Mouse (Mus musculus): ENCODE measurements around the gene Aldh1a3. TPM values are rescaled to one million over a fixed set of nuclear protein-coding genes. Genes with fewer than 3 reads are reported as not detected.
A peak's percentile ranks its signal among the peaks of the same experiment; 100 is the strongest.

Gene Aldh1a3
- polyA plus RNA-seq, 1 experiment from 2014 or later, result 1.3 TPM

DNA sequence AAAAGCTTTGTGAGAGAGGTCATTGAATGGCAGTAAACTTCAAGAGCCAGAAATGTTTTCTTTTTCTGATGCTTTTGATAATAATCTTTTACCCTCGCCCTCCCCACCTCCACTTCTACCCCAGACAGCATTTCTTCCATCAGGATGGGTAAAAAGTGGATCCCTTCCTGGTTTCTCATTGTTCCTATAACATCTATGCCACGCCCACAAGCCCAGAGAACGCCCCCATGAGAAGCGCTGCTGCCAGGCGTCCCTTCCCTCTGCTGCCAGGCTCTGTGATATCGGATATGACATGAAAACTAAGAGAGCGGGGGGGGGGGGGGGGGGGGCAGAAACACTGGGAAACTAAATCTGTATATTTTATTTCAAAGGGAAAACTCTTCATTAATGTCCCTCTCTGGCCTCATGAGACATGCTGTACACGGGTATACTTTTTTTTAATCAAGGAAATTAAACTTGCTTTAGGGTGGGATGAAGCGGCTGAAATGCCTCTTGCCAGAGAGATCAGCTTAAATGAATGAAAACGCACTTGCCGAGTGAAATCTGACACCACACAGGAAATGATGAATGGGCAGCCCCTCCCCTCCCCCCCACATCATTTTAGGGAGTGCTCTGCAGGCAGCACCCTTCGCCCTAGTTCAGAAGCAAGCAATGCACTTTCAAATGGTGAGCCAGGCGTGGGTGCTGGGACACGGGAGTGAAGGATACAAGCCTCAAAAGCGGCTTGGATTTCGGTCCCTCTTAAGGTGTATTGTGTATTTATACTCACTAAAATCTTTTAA lies 22.8 kb upstream of the Aldh1a3 start:
- WGBS, result 10% methylated on average over 16 of the region's 16 CpGs
- no peak for ATAC-seq (ENCODE audit: insufficient number of reproducible peaks, insufficient read depth, low FRiP score, low read depth)
- no peaks in the 10 kb centered on the region for H3K36me3 ChIP-seq (ENCODE audit: control insufficient read depth, insufficient read depth, low read length)
- H3K27me3 ChIP-seq (ENCODE audit: control insufficient read depth, insufficient read depth, low read length), result no peaks in the 10 kb centered on the region
- H3K4me3 ChIP-seq (ENCODE audit: control insufficient read depth in 1 of 2, insufficient read depth in 1 of 2, low read depth in 1 of 2, low read length in 2 of 2), result peak overlapping the region; percentile 16 to 31; a peak in 3 of 4 replicates
- peaks cover 2 to 7% of the 10 kb centered on the region in 2 experiments; a peak in 3 of 4 replicates for H3K4me1 ChIP-seq (ENCODE audit: control insufficient read depth in 2 of 2, insufficient read depth in 2 of 2, low read length in 2 of 2)
- peak overlapping the region; percentile 54 for H3K9ac ChIP-seq (ENCODE audit: low read length)
- no peak overlapping the region for H3K27ac ChIP-seq (replicated peaks in 1 of 2; ENCODE audit: control insufficient read depth in 1 of 2, insufficient read depth in 1 of 2, low read depth in 2 of 2, low read length in 2 of 2)
- no peaks in the 10 kb centered on the region for H3K9me3 ChIP-seq (ENCODE audit: control insufficient read depth, low read length)
- H3K4me2 ChIP-seq (ENCODE audit: low read length), result peak overlapping the region; percentile 69

DNA sequence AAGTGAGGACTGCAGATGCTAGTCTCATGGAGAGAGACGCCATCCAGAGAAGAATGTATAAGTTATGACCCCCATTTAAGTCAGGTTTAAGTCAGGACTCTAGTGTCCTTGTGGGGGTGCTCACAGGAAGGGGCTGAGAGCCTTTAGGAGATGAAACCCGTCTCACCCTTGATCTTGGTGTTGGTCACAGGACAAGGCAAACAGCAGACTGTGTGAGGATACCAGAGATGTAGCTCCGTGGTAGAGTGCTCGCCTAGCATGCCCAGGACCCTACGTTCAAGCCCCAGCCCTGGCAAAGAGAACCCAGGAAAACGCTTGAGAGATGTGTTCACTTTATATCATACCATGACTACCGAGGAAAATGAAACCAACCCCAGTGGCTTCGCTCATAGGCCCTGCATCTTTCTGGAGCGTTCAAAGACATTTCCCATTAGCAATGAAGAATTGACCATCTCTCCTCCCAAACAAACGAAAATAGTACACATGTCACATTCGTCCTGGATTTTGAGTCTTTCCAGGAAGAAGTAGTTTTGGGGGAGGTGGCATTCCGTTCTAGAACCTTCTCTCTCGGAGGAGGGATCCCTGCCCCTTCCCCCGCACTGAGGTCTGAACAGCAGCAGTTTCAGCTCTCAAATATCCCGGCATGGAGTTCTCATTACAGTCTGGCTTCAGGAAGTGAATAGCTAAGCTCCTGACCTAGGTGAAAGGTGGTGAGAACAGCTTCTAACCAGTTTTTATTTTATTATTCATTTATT lies 21.6 kb upstream of the Aldh1a3 start:
- H3K4me2 ChIP-seq (ENCODE audit: low read length), result no peak overlapping the region

DNA sequence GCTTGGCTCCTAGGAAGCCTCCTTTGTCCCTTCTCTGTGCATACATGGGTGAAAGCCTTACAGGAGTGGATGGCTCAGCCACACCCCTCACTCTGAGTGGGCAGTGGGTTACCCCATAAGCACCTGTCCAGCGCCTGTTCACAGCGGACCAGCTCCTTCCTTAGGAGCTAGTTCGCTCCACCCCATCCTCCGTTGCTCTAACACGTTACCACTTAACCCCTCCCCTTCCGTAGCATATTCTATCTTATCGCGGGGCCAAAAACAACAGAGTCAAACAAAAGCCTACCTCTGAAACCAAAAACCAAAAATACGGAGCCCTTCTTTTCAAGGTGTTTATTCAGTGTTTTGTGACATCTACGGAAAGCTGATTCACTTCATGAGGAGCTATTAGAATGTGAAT lies 21.0 kb upstream of the Aldh1a3 start:
- H3K36me3 ChIP-seq (ENCODE audit: control insufficient read depth, insufficient read depth, low read length), result no peaks in the 10 kb centered on the region
- no peak for ATAC-seq (ENCODE audit: insufficient number of reproducible peaks, insufficient read depth, low FRiP score, low read depth)
- H3K9ac ChIP-seq (ENCODE audit: low read length), result no peak overlapping the region
- no peaks in the 10 kb centered on the region for H3K9me3 ChIP-seq (ENCODE audit: control insufficient read depth, low read length)
- no peak overlapping the region for H3K4me2 ChIP-seq (ENCODE audit: low read length)
- H3K4me3 ChIP-seq (ENCODE audit: control insufficient read depth in 1 of 2, insufficient read depth in 1 of 2, low read depth in 1 of 2, low read length in 2 of 2), result no peak overlapping the region
- H3K4me1 ChIP-seq (ENCODE audit: control insufficient read depth in 2 of 2, insufficient read depth in 2 of 2, low read length in 2 of 2), result peaks cover 4 to 11% of the 10 kb centered on the region in 2 experiments; a peak in 3 of 4 replicates
- no peaks in the 10 kb centered on the region for H3K27me3 ChIP-seq (ENCODE audit: control insufficient read depth, insufficient read depth, low read length)
- no peak overlapping the region for H3K27ac ChIP-seq (replicated peaks in 1 of 2; ENCODE audit: control insufficient read depth in 1 of 2, insufficient read depth in 1 of 2, low read depth in 2 of 2, low read length in 2 of 2)
- 43% methylated on average over 10 of the region's 10 CpGs for WGBS

More for the DNA sequence above, 21.6 kb upstream of the Aldh1a3 start:
- no peak overlapping the region for H3K27ac ChIP-seq (replicated peaks in 1 of 2; ENCODE audit: control insufficient read depth in 1 of 2, insufficient read depth in 1 of 2, low read depth in 2 of 2, low read length in 2 of 2)
- H3K36me3 ChIP-seq (ENCODE audit: control insufficient read depth, insufficient read depth, low read length), result no peaks in the 10 kb centered on the region
- no peak overlapping the region for H3K9ac ChIP-seq (ENCODE audit: low read length)
- no peak overlapping the region for H3K4me3 ChIP-seq (ENCODE audit: control insufficient read depth in 1 of 2, insufficient read depth in 1 of 2, low read depth in 1 of 2, low read length in 2 of 2)
- H3K9me3 ChIP-seq (ENCODE audit: control insufficient read depth, low read length), result no peaks in the 10 kb centered on the region
- peaks cover 4 to 11% of the 10 kb centered on the region in 2 experiments; a peak in 3 of 4 replicates for H3K4me1 ChIP-seq (ENCODE audit: control insufficient read depth in 2 of 2, insufficient read depth in 2 of 2, low read length in 2 of 2)
- no peaks in the 10 kb centered on the region for H3K27me3 ChIP-seq (ENCODE audit: control insufficient read depth, insufficient read depth, low read length)
- WGBS, result 67% methylated on average over 15 of the region's 15 CpGs
- no peak for ATAC-seq (ENCODE audit: insufficient number of reproducible peaks, insufficient read depth, low FRiP score, low read depth)

DNA sequence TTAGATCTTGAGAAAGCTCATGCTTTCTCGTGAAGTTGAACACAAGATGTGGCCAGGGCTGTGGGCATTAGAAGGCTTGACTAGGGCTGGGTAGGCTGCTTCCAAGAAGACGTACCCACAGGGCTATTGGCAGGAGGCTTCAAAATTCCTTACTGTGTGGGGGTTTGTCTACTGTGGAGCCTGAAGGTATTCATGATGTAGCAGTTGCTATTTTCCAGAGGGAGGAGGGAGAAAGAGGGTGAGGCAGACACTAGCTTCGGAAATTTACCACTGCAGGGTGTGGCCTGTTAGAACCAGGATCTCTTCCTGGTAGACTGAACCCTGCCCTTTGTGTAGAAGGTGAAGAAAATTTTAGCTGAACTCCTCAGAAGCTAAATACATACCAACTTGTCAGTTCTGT lies 19.5 kb upstream of the Aldh1a3 start:
- no peak overlapping the region for H3K4me2 ChIP-seq (ENCODE audit: low read length)
- no peaks in the 10 kb centered on the region for H3K36me3 ChIP-seq (ENCODE audit: control insufficient read depth, insufficient read depth, low read length)
- peaks cover 4 to 13% of the 10 kb centered on the region in 2 experiments; a peak in 3 of 4 replicates for H3K4me1 ChIP-seq (ENCODE audit: control insufficient read depth in 2 of 2, insufficient read depth in 2 of 2, low read length in 2 of 2)
- no peaks in the 10 kb centered on the region for H3K9me3 ChIP-seq (ENCODE audit: control insufficient read depth, low read length)
- ATAC-seq (ENCODE audit: insufficient number of reproducible peaks, insufficient read depth, low FRiP score, low read depth), result no peak
- H3K9ac ChIP-seq (ENCODE audit: low read length), result no peak overlapping the region
- 71% methylated on average over 3 of the region's 3 CpGs for WGBS
- H3K27me3 ChIP-seq (ENCODE audit: control insufficient read depth, insufficient read depth, low read length), result no peaks in the 10 kb centered on the region
- no peak overlapping the region for H3K27ac ChIP-seq (replicated peaks in 1 of 2; ENCODE audit: control insufficient read depth in 1 of 2, insufficient read depth in 1 of 2, low read depth in 2 of 2, low read length in 2 of 2)
- H3K4me3 ChIP-seq (ENCODE audit: control insufficient read depth in 1 of 2, insufficient read depth in 1 of 2, low read depth in 1 of 2, low read length in 2 of 2), result no peak overlapping the region

DNA sequence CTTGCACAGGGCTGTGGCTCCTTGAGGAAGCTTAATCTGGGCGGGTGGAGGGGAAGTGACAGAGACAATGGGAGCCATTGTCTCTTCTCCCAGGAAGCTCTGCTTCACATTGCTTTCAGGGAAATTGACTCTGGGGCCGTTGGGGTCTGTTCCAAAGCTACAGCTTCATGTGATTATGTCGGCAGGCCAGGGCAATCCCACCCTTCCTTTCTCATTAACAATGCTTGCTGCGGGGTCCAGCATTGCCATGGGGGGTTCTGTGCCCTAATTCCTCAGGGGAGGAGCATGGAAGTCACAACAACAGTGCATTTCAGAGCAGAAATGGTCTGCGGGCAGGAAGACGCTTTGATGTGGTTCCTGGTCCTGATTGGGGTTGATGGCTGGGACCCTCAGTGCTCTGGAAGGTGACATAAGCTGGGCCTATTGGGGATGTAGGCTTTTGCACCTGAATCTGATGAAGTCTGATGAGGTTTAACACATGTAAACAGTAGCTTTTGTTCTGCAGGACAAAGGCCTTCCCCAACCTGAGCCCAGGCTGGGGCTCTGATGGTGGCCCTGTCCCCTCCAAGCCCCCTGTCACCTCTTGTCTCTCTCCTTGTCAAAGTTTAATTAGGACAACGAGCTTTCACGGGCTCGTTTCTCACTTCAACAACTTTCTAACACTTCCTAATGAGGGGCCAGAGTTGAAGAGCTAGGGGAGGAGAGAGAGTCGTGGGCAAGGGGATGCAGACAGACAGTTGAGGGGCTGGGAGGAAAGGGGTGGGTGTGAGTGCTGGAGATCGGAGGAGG lies 18.0 kb upstream of the Aldh1a3 start:
- 44% methylated on average over 11 of the region's 11 CpGs for WGBS
- Histone ChIP-seq H3K27ac (replicated peaks in 1 of 2; ENCODE audit: control insufficient read depth in 1 of 2, insufficient read depth in 1 of 2, low read depth in 2 of 2, low read length in 2 of 2) (no peak overlapping the region), H3K4me1 (ENCODE audit: control insufficient read depth in 2 of 2, insufficient read depth in 2 of 2, low read length in 2 of 2) (peaks cover 4 to 11% of the 10 kb centered on the region in 2 experiments; a peak in 3 of 4 replicates), H3K36me3 (ENCODE audit: control insufficient read depth, insufficient read depth, low read length) (no peaks in the 10 kb centered on the region), H3K27me3 (ENCODE audit: control insufficient read depth, insufficient read depth, low read length) (no peaks in the 10 kb centered on the region), H3K9ac (ENCODE audit: low read length) (no peak overlapping the region), H3K9me3 (ENCODE audit: control insufficient read depth, low read length) (no peaks in the 10 kb centered on the region), H3K4me3 (ENCODE audit: control insufficient read depth in 1 of 2, insufficient read depth in 1 of 2, low read depth in 1 of 2, low read length in 2 of 2) (no peak overlapping the region), H3K4me2 (ENCODE audit: low read length) (no peak overlapping the region)
- no peak for ATAC-seq (ENCODE audit: insufficient number of reproducible peaks, insufficient read depth, low FRiP score, low read depth)

DNA sequence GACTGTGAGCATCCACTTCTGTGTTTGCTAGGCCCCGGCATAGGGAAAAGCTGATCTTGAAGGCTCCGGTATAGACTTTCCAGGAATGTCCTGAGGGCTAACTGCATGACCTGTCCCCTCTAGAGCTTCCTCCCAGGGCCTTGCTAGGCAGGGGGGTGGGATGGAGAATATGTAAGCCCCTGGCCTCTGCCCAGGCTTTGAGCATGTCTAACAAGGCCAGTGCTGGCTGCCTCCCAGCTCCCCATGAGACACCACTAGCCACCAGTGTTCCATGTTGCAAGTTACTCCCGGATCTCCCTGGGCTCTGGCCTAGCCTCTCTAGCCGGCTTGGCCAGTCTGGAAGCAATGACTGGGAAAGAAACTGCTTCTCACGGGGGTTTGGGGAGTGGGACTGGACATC lies 17.4 kb upstream of the Aldh1a3 start:
- H3K27ac ChIP-seq (replicated peaks in 1 of 2; ENCODE audit: control insufficient read depth in 1 of 2, insufficient read depth in 1 of 2, low read depth in 2 of 2, low read length in 2 of 2), result no peak overlapping the region

More for the DNA sequence above, 17.4 kb upstream of the Aldh1a3 start:
- ATAC-seq (ENCODE audit: insufficient number of reproducible peaks, insufficient read depth, low FRiP score, low read depth), result no peak
- Histone ChIP-seq H3K4me3 (ENCODE audit: control insufficient read depth in 1 of 2, insufficient read depth in 1 of 2, low read depth in 1 of 2, low read length in 2 of 2) (no peak overlapping the region), H3K9me3 (ENCODE audit: control insufficient read depth, low read length) (no peaks in the 10 kb centered on the region), H3K4me1 (ENCODE audit: control insufficient read depth in 2 of 2, insufficient read depth in 2 of 2, low read length in 2 of 2) (peaks cover 4 to 11% of the 10 kb centered on the region in 2 experiments; a peak in 3 of 4 replicates), H3K36me3 (ENCODE audit: control insufficient read depth, insufficient read depth, low read length) (no peaks in the 10 kb centered on the region), H3K4me2 (ENCODE audit: low read length) (no peak overlapping the region), H3K9ac (ENCODE audit: low read length) (no peak overlapping the region), H3K27me3 (ENCODE audit: control insufficient read depth, insufficient read depth, low read length) (no peaks in the 10 kb centered on the region)
- 64% methylated on average over 5 of the region's 5 CpGs for WGBS
